Mouse (Mus musculus) liver, postnatal 0 days (tissue): ENCODE data around the gene 1700034J05Rik.

Experiments
- CTCF ChIP-seq: sonication (generic); IDR thresholded peaks from 2 replicates; pipeline ENCODE4 v1.5.1; 2016; ENCODE audit warnings: antibody characterized with exemption, low read depth
- EP300 ChIP-seq: IDR thresholded peaks from 2 replicates; pipeline ENCODE4 v1.6.1; 2016; ENCODE audit warnings: antibody characterized with exemption, low read depth, mild to moderate bottlenecking

- TF ChIP-seq CTCF, result no peak
- no peak for TF ChIP-seq EP300
These were observed 9.4 kb downstream of the 1700034J05Rik start for GRCm38 (mm10) chr6:146944830-146945229.
